Mouse (Mus musculus) spleen, adult 2 months (tissue): Measurements from ENCODE around the gene Barx1.

ENCODE experiments used
- CTCF ChIP-seq: fragments of 200-500 bp; IDR thresholded peaks from 2 replicates; pipeline ENCODE4 v1.5.1; 2011; ENCODE audit warnings: mild to moderate bottlenecking, inconsistent platforms; ENCODE audit not compliant: insufficient read depth, insufficient read length, insufficient replicate concordance; ENCODE audit errors: extremely low read depth
- POLR2A ChIP-seq: fragments of 200-500 bp; IDR thresholded peaks from 2 replicates; pipeline ENCODE4 v1.6.1; 2011; ENCODE audit warnings: low read depth, low read length, inconsistent platforms

- TF ChIP-seq POLR2A (no peak), CTCF (no peak)
Observed at GRCm38 (mm10) chr13:48617774-48618173, 45.0 kb upstream of the Barx1 start.
